Mouse (Mus musculus) forebrain, embryonic 16.5 days (tissue): ENCODE data around the gene Olfr1380. TPM values are rescaled to one million over a fixed set of nuclear protein-coding genes. Genes with fewer than 3 reads are reported as not detected.
"Not testable (repeated sequence)": the region's sequence is repeated elsewhere in the genome, so short reads cannot be mapped to it uniquely, and the experiment has no call there.

ENCODE experiments used
- ATAC-seq: fragments of 200-750 bp; cut with Nextera tagmentation; 2 replicates; pipeline ENCODE4 v1.8.0; 2017; ENCODE audit warnings: mild to moderate bottlenecking, moderate library complexity
- H3K27ac ChIP-seq: fragments of 300-500 bp; sonication (generic); 2 replicates; pipeline ENCODE4 v1.5.1; 2014; ENCODE audit warnings: low read length, control low read depth
- H3K27me3 ChIP-seq: fragments of 300-500 bp; sonication (generic); replicated peaks from 2 replicates; pipeline ENCODE4 v1.6.1; 2014; ENCODE audit warnings: low read length; ENCODE audit not compliant: control insufficient read depth, insufficient read depth
- H3K36me3 ChIP-seq: fragments of 300-500 bp; sonication (generic); 2 replicates; pipeline ENCODE4 v1.6.1; 2014; ENCODE audit not compliant: control insufficient read depth, insufficient read depth
- H3K4me1 ChIP-seq: fragments of 300-500 bp; sonication (generic); replicated peaks from 2 replicates; pipeline ENCODE4 v1.6.1; 2014; ENCODE audit warnings: low read length; ENCODE audit not compliant: control insufficient read depth, insufficient read depth
- H3K4me2 ChIP-seq: fragments of 300-500 bp; sonication (generic); 2 replicates; pipeline ENCODE4 v1.6.1; 2014; ENCODE audit warnings: mild to moderate bottlenecking, low read length, control low read depth
- H3K4me3 ChIP-seq: fragments of 300-500 bp; sonication (generic); replicated peaks from 2 replicates; pipeline ENCODE4 v1.5.1; 2014; ENCODE audit warnings: mild to moderate bottlenecking, low read length, control low read depth
- H3K9ac ChIP-seq: fragments of 300-500 bp; sonication (generic); replicated peaks from 2 replicates; pipeline ENCODE4 v1.6.1; 2014; ENCODE audit warnings: low read depth, low read length, control low read depth
- H3K9me3 ChIP-seq: fragments of 300-500 bp; sonication (generic); 2 replicates; pipeline ENCODE4 v1.6.1; 2016; ENCODE audit warnings: low read length; ENCODE audit not compliant: control insufficient read depth
- WGBS: fragments of 180-500 bp; shearing (Covaris S2); extraction: QIAGEN DNeasy Blood & Tissue Kit; methylation state at CpG from one replicate; pipeline ENCODE4 v1.1.7; 2014; 5-methylcytosine and 5-hydroxymethylcytosine counted together
- polyA plus RNA-seq: library from polyadenylated mRNA; unstranded; fragments of >200 nt; fragmentation: Nextera tagmentation; extraction: Ambion mirVana; gene quantifications from 2 replicates; pipeline ENCODE4 v1.2.1, GENCODE M21; 2015

Olfr1380 gene
- not detected in 2 replicates for polyA plus RNA-seq

- H3K9ac ChIP-seq, H3K4me2 ChIP-seq, H3K36me3 ChIP-seq, H3K4me3 ChIP-seq, H3K4me1 ChIP-seq, H3K27me3 ChIP-seq, ATAC-seq, H3K27ac ChIP-seq, H3K9me3 ChIP-seq: not testable (repeated sequence)
- 63% methylated on average over 5 of the region's 5 CpGs for WGBS
Measured at GRCm38 (mm10) chr11:49556578-49556977, at the start of gene Olfr1380. Olfr1380 (plus strand) TSS chr11:49556878.

DNA sequence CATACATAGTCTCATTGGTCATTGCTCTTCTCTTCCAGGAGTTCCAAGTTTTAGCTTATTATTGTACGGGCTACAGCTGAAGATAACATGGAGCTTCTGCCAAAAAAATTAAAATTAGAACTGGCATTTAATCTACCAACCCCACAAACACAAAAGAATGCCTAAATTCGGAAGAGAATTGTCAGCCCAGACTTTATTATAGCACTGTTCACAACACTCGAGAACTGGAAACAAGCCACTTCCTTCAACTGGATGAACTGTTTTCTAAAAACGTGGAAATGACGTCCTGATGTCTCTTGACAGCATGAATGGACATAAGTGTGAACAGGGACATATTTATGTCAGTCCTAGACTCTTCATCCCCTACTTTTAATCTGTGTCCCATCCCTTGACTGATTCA lies 38.6 kb upstream of the Olfr1380 start:
- 76% methylated on average over 5 of the region's 5 CpGs for WGBS

DNA sequence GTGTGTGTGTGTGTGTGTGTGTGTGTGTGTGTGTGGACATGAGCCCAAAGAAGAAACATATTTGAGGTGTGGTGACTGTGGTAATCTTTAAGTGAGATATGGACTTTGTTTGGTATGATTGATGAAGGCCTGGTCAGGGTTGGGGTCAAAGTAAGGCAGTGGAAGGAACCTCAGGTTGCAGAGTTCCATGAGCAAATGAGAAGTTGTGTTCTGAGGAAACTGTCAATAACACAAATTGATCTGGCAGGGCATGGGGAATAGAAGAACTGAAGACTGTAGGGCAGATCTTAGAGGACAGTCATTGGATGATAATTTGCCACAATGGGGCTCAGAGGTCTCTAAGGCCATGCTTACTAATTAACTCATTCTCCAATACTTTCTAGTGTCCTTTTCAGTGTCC lies 37.3 kb upstream of the Olfr1380 start, which contains the start of gene Olfr1383:
TSS of gene Olfr1383 (plus strand) at position 301 of the 400 bp plus-strand sequence.
- Histone ChIP-seq H3K36me3 (no peaks in the 10 kb centered on the region), H3K4me1 (no peaks in the 10 kb centered on the region), H3K27ac (no peak within 1 kb of the TSS), H3K4me2 (no peak within 1 kb of the TSS), H3K27me3 (no peaks in the 10 kb centered on the region), H3K9ac (no peak within 1 kb of the TSS), H3K9me3 (no peaks in the 10 kb centered on the region), H3K4me3 (no peak within 1 kb of the TSS)
- no peak for ATAC-seq

More for the DNA sequence above, 38.6 kb upstream of the Olfr1380 start:
- Histone ChIP-seq H3K27ac (no peak overlapping the region), H3K4me3 (no peak overlapping the region), H3K4me2 (no peak overlapping the region), H3K9ac (no peak overlapping the region), H3K4me1 (no peaks in the 10 kb centered on the region), H3K9me3 (no peaks in the 10 kb centered on the region), H3K27me3 (no peaks in the 10 kb centered on the region), H3K36me3 (no peaks in the 10 kb centered on the region)
- ATAC-seq, result no peak

DNA sequence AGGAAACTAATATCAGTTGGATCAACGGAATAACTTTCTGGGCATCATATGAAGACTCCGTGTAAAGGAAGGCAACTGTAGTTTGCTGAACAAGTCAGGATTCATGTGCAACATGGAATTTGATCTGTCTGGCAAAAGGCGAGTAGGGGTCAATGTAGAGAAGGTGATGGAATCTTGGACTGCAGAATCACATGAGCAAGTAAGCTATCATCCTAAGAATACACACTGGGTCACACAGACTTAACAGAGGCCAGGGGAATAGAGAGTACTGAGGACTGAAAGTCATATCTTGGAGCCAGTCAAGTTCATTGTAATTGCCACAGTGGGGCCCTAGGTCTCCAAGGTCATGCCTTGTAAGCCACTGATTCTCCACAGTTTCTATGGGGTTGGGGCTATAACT lies 28.7 kb upstream of the Olfr1380 start, which contains the start of gene Olfr1382:
TSS of gene Olfr1382 (plus strand) at position 301 of the 400 bp plus-strand sequence.
- H3K36me3 ChIP-seq, result no peaks in the 10 kb centered on the region
- WGBS, result 79% methylated on average over 3 of the region's 3 CpGs
- no peak within 1 kb of the TSS for H3K4me3 ChIP-seq
- H3K9me3 ChIP-seq, result no peaks in the 10 kb centered on the region
- no peaks in the 10 kb centered on the region for H3K4me1 ChIP-seq
- ATAC-seq, result no peak
- no peak within 1 kb of the TSS for H3K4me2 ChIP-seq
- no peak within 1 kb of the TSS for H3K9ac ChIP-seq
- H3K27ac ChIP-seq, result no peak within 1 kb of the TSS
- H3K27me3 ChIP-seq, result no peaks in the 10 kb centered on the region

GRCm38 (mm10) chr11:49532761-49533160 lies 23.9 kb upstream of the Olfr1380 start:
- H3K4me2 ChIP-seq, result no peak overlapping the region
- H3K27ac ChIP-seq, result no peak overlapping the region
- H3K27me3 ChIP-seq, result no peaks in the 10 kb centered on the region
- no peaks in the 10 kb centered on the region for H3K9me3 ChIP-seq
- no peaks in the 10 kb centered on the region for H3K4me1 ChIP-seq
- no peak for ATAC-seq
- H3K36me3 ChIP-seq, result no peaks in the 10 kb centered on the region
- no peak overlapping the region for H3K9ac ChIP-seq
- H3K4me3 ChIP-seq, result no peak overlapping the region

DNA sequence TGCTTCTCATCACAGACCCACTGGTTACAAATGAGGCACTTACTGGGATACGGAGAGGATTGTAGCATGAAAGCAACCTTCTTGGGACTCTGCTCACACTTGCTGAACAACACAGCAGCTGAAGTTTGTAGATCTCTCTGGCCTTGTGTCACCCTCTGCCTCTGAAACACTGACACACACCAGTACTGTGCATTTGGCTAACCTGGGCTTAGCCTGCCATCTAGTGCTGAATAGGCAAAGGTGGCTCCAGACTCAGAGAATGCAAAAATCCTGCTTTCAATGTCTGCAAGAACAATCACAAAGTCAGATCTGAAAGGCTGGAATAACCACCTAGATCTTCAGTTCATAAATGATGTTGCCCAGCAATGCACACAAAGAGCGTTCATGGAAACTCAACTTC lies 20.0 kb upstream of the Olfr1380 start:
- WGBS, result 90% methylated on average over 2 of the region's 2 CpGs
- H3K4me3 ChIP-seq, H3K9ac ChIP-seq, H3K4me2 ChIP-seq, ATAC-seq, H3K9me3 ChIP-seq, H3K27ac ChIP-seq, H3K4me1 ChIP-seq, H3K36me3 ChIP-seq, H3K27me3 ChIP-seq: not testable (repeated sequence)

DNA sequence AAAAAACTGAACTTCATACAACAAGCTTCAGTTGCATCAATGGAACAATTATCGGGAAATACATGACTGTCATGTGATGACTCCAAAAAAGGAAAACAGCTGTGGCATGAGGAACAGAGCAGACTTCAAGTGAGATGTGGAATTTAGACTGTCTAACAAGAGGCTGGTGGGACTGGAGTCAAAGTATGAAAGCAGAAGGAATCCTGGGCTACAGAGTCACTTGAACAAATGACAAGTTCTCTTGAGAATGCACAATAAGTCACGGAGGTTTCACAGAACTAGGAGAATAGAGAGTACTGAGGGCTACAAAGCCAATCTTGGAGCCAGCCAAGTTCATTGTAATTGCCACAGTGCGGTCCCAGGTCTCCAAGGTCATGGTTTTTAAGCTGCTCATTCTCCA lies 13.5 kb upstream of the Olfr1380 start, which contains the start of gene Olfr1381:
TSS of gene Olfr1381 (plus strand) at position 301 of the 400 bp plus-strand sequence.
- H3K4me1 ChIP-seq, H3K27ac ChIP-seq, H3K9me3 ChIP-seq, H3K27me3 ChIP-seq, H3K4me3 ChIP-seq, ATAC-seq, H3K36me3 ChIP-seq, H3K9ac ChIP-seq, H3K4me2 ChIP-seq: not testable (repeated sequence)
- 58% methylated on average over 3 of the region's 3 CpGs for WGBS

DNA sequence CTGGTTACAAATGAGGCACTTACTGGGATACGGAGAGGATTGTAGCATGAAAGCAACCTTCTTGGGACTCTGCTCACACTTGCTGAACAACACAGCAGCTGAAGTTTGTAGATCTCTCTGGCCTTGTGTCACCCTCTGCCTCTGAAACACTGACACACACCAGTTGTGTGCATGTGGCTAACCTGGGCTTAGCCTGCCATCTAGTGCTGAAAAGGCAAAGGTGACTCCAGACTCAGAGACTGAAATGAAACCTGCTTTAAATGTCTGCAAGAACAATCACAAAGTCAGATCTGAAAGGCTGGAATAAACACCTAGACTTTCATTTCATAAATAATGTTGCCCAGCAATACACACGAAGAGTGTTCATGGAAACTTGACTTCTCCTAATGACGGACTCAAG lies 2.6 kb upstream of the Olfr1380 start:
- not testable (repeated sequence) for H3K36me3 ChIP-seq, H3K9me3 ChIP-seq, H3K27ac ChIP-seq, H3K4me1 ChIP-seq, H3K9ac ChIP-seq, H3K4me3 ChIP-seq, H3K27me3 ChIP-seq, H3K4me2 ChIP-seq, ATAC-seq
- 84% methylated on average over 3 of the region's 3 CpGs for WGBS

DNA sequence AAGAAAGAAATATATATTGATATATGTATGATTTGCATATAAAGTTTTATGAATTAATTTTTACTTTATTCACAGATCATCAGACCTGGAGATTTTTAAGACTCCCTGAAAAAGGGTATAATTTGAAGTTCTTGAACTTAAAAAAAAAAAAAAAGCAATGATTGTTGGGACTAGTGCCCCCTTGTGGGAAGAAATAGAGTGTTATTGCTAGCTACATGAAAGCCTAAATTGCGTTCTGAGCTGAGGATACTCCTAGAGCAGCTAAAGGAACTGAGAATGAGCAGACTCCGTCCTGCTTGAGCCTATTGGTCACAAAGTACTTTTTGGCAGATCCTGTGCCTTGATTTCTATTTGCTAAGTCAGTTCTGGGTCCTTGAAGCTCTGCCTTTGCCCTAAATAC lies 18.4 kb downstream of the Olfr1380 start:
- not testable (repeated sequence) for H3K4me3 ChIP-seq, H3K4me1 ChIP-seq, H3K27me3 ChIP-seq, H3K27ac ChIP-seq, H3K36me3 ChIP-seq, H3K4me2 ChIP-seq, H3K9ac ChIP-seq, H3K9me3 ChIP-seq, ATAC-seq
- 43% methylated on average over 2 of the region's 2 CpGs for WGBS

- not testable (repeated sequence) for H3K4me3 ChIP-seq, H3K4me2 ChIP-seq, H3K27ac ChIP-seq, H3K9me3 ChIP-seq, H3K9ac ChIP-seq, H3K36me3 ChIP-seq, H3K27me3 ChIP-seq, H3K4me1 ChIP-seq, ATAC-seq
- 89% methylated on average over 8 of the region's 8 CpGs for WGBS
Measured at GRCm38 (mm10) chr11:49580452-49580851, 23.8 kb downstream of the Olfr1380 start.
